Mouse (Mus musculus) limb, embryonic 10.5 days (tissue): Measurements from ENCODE around the gene Gtf3c5. TPM values are rescaled to one million over a fixed set of nuclear protein-coding genes. Genes with fewer than 3 reads are reported as not detected.
A peak's percentile ranks its signal among the peaks of the same experiment; 100 is the strongest.

Experiments
- DNase-seq: peaks from one replicate; pipeline ENCODE4 v3.0.0-alpha.2; 2017; ENCODE audit warnings: low spot score
- H3K27ac ChIP-seq: fragments of 300-500 bp; sonication (generic); 2 replicates; pipeline ENCODE4 v1.5.1; 2016; ENCODE audit warnings: mild to moderate bottlenecking
- H3K27me3 ChIP-seq: fragments of 300-500 bp; sonication (generic); 2 replicates; pipeline ENCODE4 v1.6.1; 2016; ENCODE audit warnings: low read depth, mild to moderate bottlenecking; ENCODE audit not compliant: poor library complexity, severe bottlenecking
- H3K36me3 ChIP-seq: fragments of 300-500 bp; sonication (generic); 2 replicates; pipeline ENCODE4 v1.6.1; 2016; ENCODE audit warnings: mild to moderate bottlenecking, moderate library complexity
- H3K4me1 ChIP-seq: fragments of 300-500 bp; sonication (generic); 2 replicates; pipeline ENCODE4 v1.6.1; 2016
- H3K4me3 ChIP-seq: fragments of 300-500 bp; sonication (generic); 2 replicates; pipeline ENCODE4 v1.5.1; 2016; ENCODE audit warnings: mild to moderate bottlenecking, moderate library complexity
- H3K9me3 ChIP-seq: fragments of 300-500 bp; sonication (generic); replicated peaks from 2 replicates; pipeline ENCODE4 v1.6.1; 2016; ENCODE audit warnings: mild to moderate bottlenecking
- WGBS: fragments of 180-500 bp; shearing (Covaris S2); methylation state at CpG from one replicate; pipeline ENCODE4 v1.1.7; 2016; 5-methylcytosine and 5-hydroxymethylcytosine counted together
- polyA plus RNA-seq: library from polyadenylated mRNA; unstranded; fragments of >200 nt; fragmentation: Nextera tagmentation; extraction: Ambion mirVana; gene quantifications from 2 replicates; pipeline ENCODE4 v1.2.1, GENCODE M21; 2016

The Gtf3c5 gene
- polyA plus RNA-seq, 1 experiment from 2014 or later, result 71.6 TPM

DNA sequence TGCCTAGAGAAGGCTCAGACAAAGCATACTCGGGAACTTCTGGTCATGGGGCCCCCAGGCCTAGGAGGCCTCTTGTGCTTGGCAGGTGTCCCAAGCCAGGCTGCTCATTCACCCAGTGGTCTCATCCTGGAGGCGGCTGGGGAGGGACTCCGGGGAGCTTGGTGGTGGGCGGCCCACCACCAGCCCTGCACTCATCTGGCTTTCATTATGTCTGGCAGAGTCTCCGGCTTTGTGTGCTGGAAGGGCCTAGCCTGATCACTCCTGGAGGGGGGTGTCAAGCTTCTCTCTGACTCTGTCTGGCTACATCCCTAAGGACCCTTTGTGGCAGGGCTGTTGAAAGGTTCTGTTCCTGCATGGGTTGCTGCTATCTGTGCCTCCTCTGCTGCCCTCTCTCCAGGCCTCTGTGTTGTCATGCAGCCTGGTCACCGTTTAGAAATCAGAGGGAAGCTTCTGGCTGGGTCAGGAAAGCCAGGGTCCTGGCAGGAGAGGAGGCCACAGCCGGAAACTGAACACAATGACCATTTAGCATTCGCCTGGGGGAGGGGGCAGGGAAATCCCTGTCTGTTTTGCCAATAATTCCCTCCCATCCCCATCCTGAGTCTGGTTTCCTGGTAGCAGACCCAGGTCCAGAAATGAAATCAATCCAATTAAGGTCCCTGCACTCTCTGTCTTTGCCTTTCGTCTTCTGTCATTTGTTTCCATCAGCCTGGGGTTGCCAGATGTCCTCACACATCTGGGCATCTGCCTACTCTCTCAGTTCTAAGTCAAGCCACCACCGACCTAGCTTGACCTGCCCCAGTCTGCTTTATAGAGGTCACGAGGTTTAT lies 48.9 kb downstream of the Gtf3c5 start:
- no peaks in the 10 kb centered on the region for H3K27me3 ChIP-seq
- H3K4me3 ChIP-seq, result peak overlapping the region; percentile 78
- H3K27ac ChIP-seq, result peak overlapping the region; percentile 90
- H3K9me3 ChIP-seq, result no peaks in the 10 kb centered on the region
- DNase-seq, result peak; percentile 73
- 12% methylated on average over 11 of the region's 11 CpGs for WGBS
- H3K4me1 ChIP-seq, result peaks cover 94% of the 10 kb centered on the region
- H3K36me3 ChIP-seq, result peaks cover 15% of the 10 kb centered on the region; the same call in 1 of the 2 replicates

DNA sequence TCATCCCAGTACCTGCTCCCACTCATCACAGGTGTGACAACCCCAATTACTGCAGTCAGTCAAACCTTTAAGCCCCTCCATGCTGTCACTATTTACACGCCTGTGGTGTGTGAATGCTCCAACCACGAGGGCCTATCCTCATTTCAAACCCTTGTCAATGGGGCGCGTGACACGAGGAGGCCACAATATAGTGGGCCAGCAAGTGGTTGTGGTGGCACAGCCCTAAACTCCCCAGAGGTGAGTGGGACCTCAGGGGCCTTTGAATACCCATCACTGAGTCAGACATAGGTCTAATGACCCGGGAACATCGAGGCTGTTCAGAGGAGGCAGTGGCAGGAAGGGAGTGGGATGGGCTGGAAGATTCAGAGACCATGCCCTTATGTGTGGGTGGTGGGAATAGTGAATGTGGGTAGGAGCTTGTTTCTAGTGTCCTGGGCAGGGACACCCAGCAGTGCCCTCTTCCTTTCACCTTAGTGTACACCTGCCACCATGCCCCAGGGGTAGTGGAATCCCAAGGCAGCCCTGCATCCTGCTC lies 49.6 kb downstream of the Gtf3c5 start:
- peaks cover 90% of the 10 kb centered on the region for H3K4me1 ChIP-seq
- 63% methylated on average over 7 of the region's 7 CpGs for WGBS
- H3K36me3 ChIP-seq, result peaks cover 14% of the 10 kb centered on the region; the same call in 1 of the 2 replicates
- peak overlapping the region; percentile 78 for H3K4me3 ChIP-seq
- DNase-seq, result peak; percentile 42
- no peaks in the 10 kb centered on the region for H3K27me3 ChIP-seq
- H3K9me3 ChIP-seq, result no peaks in the 10 kb centered on the region
- peak overlapping the region; percentile 90 for H3K27ac ChIP-seq

DNA sequence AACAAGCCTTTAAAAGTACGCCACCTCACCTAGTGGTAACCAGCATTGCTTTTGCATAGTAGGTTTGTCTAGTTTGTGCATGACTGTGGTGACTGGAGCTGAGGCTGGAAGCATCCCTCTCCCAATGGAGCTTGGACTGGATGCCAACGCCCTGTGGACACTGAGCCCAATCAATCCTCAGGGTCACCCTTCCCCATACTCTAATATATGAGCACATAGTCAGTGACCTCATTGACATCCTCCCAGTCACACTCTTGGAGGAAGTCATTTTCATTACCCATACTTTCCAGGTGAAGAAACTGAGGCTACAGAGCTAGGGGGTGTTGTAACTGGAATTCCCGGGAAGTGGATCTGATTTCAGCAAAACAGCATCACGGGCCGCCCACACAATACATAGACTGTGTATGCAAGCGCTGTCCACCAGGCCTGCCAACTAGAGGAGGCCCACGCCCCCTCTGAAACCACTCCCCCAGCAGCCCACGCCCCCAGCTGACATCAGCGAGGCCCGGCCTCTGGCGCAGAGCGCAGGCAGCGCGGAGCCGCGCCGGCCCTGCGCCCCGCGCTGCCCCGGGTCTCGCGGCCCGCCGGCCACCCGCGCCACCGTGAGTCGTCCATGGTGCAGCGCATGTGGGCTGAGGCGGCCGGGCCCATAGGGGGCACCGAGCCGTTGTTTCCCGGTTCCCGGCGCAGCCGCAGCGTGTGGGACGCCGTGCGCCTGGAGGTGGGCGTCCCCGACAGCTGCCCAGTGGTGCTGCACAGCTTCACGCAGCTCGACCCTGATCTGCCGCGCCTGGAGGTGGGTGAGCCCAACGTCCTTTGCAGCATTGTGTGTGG lies 50.4 kb downstream of the Gtf3c5 start:
- H3K36me3 ChIP-seq, result peaks cover 11% of the 10 kb centered on the region; the same call in 1 of the 2 replicates
- H3K27me3 ChIP-seq, result no peaks in the 10 kb centered on the region
- H3K4me1 ChIP-seq, result peaks cover 86% of the 10 kb centered on the region
- H3K27ac ChIP-seq, result peak overlapping the region; percentile 90
- H3K4me3 ChIP-seq, result peak overlapping the region; percentile 78
- H3K9me3 ChIP-seq, result no peaks in the 10 kb centered on the region
- WGBS, result 3% methylated on average over 49 of the region's 49 CpGs
- peak; percentile 87 for DNase-seq

DNA sequence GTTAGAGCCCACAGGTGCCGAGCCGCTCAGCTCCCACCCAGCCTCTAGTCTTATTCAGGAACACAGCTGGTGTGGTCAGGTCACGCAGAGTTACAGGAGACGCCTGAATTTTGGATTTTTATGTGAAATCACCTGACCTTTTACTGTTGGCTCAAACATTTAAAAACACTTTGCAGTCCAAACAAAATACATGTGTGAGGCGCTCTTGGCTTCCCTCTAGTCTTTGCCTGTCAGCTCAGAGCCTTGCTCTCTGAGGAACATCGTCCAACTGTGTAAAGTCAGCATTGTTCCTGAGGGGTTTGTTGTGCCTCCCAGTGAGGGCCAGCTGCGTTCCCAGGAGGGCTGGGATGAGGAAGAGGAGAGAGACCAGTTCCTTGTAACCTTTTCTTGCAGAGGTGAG lies 53.2 kb downstream of the Gtf3c5 start:
- no peak for DNase-seq
- 75% methylated on average over 7 of the region's 7 CpGs for WGBS
- Histone ChIP-seq H3K4me1 (peaks cover 78% of the 10 kb centered on the region), H3K27me3 (no peaks in the 10 kb centered on the region), H3K36me3 (no peaks in the 10 kb centered on the region; the same call in 1 of the 2 replicates), H3K4me3 (no peak overlapping the region), H3K27ac (peak overlapping the region; percentile 67), H3K9me3 (no peaks in the 10 kb centered on the region)

DNA sequence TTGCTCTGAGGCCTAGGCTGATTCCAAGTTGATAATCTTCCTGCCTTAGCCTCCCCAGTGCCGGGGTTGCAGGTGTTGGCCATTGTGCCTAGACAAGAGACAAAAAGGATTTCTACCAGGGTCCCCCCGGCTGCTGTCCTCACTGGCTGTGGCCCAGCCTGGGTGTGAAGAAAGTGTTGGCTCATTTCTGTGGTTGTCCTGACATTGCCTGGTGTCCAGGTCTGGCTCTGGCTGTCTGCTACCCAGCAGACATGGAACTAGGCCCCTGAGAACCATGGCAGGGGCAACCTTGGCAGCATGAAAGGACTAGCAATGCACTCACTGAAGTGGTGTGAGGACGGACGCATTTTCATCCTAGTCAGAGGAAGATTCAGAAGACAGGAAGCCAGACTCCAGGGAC lies 53.7 kb downstream of the Gtf3c5 start:
- DNase-seq, result no peak
- Histone ChIP-seq H3K4me1 (peaks cover 78% of the 10 kb centered on the region), H3K36me3 (no peaks in the 10 kb centered on the region; the same call in 1 of the 2 replicates), H3K9me3 (no peaks in the 10 kb centered on the region), H3K27ac (peak overlapping the region; percentile 22; the same call in 1 of the 2 replicates), H3K4me3 (no peak overlapping the region), H3K27me3 (no peaks in the 10 kb centered on the region)
- 85% methylated on average over 4 of the region's 4 CpGs for WGBS

DNA sequence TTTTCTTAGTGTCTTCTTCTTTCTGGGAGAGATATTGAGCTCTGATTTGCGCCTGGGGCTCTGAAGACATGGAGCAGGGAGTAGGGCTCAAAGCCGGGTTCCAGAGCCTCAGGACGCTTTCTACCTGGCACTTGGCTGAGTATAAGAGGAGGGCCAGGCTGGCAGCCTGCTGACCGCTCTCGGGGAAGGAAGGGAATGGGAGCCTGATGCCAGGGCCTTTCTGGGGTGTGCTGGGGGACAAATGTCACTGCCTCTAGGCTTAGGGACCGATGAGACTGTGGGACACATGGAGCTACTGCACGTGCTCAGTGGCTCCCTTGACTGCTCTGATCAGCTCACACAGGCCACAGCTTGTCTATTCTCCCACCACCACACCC lies 55.2 kb downstream of the Gtf3c5 start:
- DNase-seq, result no peak
- H3K27me3 ChIP-seq, result no peaks in the 10 kb centered on the region
- peak overlapping the region; percentile 6; the same call in 1 of the 2 replicates for H3K27ac ChIP-seq
- WGBS, result 89% methylated on average over 7 of the region's 7 CpGs
- H3K4me1 ChIP-seq, result peaks cover 74% of the 10 kb centered on the region
- no peak overlapping the region for H3K4me3 ChIP-seq
- no peaks in the 10 kb centered on the region for H3K9me3 ChIP-seq
- H3K36me3 ChIP-seq, result no peaks in the 10 kb centered on the region; the same call in 1 of the 2 replicates

GRCm38 (mm10) chr2:28527436-28528353 lies 55.9 kb downstream of the Gtf3c5 start:
- DNase-seq, result no peak
- Histone ChIP-seq H3K9me3 (no peaks in the 10 kb centered on the region), H3K4me1 (peaks cover 70% of the 10 kb centered on the region), H3K27me3 (no peaks in the 10 kb centered on the region), H3K27ac (peak overlapping the region; percentile 6; the same call in 1 of the 2 replicates), H3K36me3 (peaks cover 1% of the 10 kb centered on the region), H3K4me3 (no peak overlapping the region)
- 88% methylated on average over 20 of the region's 20 CpGs for WGBS

- Histone ChIP-seq H3K4me3 (peak overlapping the region; percentile 6; the same call in 1 of the 2 replicates), H3K36me3 (peaks cover 12% of the 10 kb centered on the region), H3K27me3 (no peaks in the 10 kb centered on the region), H3K4me1 (peaks cover 70% of the 10 kb centered on the region), H3K9me3 (no peaks in the 10 kb centered on the region), H3K27ac (peak overlapping the region; percentile 80)
- 44% methylated on average over 12 of the region's 12 CpGs for WGBS
- DNase-seq, result no peak
Observed at GRCm38 (mm10) chr2:28525943-28526876, 57.3 kb downstream of the Gtf3c5 start.

- no peaks in the 10 kb centered on the region for H3K9me3 ChIP-seq
- H3K36me3 ChIP-seq, result peaks cover 12% of the 10 kb centered on the region
- H3K27me3 ChIP-seq, result no peaks in the 10 kb centered on the region
- H3K4me3 ChIP-seq, result peak overlapping the region; percentile 6; the same call in 1 of the 2 replicates
- peaks cover 67% of the 10 kb centered on the region for H3K4me1 ChIP-seq
- H3K27ac ChIP-seq, result peak overlapping the region; percentile 80
- WGBS, result 12% methylated on average over 11 of the region's 11 CpGs
- peak; percentile 56 for DNase-seq
Observed at GRCm38 (mm10) chr2:28525219-28525942, 58.2 kb downstream of the Gtf3c5 start.

- Histone ChIP-seq H3K27ac (peak overlapping the region; percentile 80), H3K27me3 (no peaks in the 10 kb centered on the region), H3K36me3 (peaks cover 14% of the 10 kb centered on the region), H3K4me3 (no peak overlapping the region), H3K4me1 (peaks cover 65% of the 10 kb centered on the region), H3K9me3 (no peaks in the 10 kb centered on the region)
- 83% methylated on average over 10 of the region's 10 CpGs for WGBS
- no peak for DNase-seq
Observed at GRCm38 (mm10) chr2:28524406-28524805, 59.1 kb downstream of the Gtf3c5 start.
